Mouse (Mus musculus) Muller cell, postnatal 12 days (primary cell): ENCODE measurements around the gene Man1b1.
A peak's percentile ranks its signal among the peaks of the same experiment; 100 is the strongest.

Experiments
- DNase-seq: peaks from one replicate; pipeline ENCODE4 v3.0.0-alpha.2; 2015; ENCODE audit errors: inconsistent ontology term

The Man1b1 gene

GRCm38 (mm10) chr2:25305587-25306359 is 26.4 kb upstream of the Man1b1 start:
- no peak for DNase-seq

- no peak for DNase-seq
These were observed 22.0 kb upstream of the Man1b1 start for GRCm38 (mm10) chr2:25310180-25310579.

GRCm38 (mm10) chr2:25310969-25311368 is 21.2 kb upstream of the Man1b1 start:
- no peak for DNase-seq

DNA sequence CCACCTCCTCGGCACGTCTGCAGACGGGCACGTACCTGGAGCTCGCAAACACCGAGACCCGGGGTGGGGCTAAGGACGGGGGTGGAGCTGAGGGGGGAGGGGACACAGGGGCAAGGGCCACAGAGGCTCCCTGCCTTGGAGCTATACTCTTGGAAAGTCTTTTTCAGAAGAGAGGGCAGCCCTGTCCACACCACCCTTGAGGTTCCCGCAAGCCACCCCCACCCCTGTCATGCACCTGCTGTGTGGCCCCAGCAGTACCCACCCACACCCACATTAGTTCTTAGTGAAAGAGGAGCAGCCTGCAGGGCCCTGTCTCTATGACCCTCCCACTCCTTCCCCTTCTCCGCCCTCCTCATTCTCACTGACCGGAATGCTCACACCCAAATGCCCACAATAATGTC is 20.6 kb upstream of the Man1b1 start:
- no peak for DNase-seq

GRCm38 (mm10) chr2:25318119-25318966 is 13.8 kb upstream of the Man1b1 start:
- DNase-seq, result no peak

DNA sequence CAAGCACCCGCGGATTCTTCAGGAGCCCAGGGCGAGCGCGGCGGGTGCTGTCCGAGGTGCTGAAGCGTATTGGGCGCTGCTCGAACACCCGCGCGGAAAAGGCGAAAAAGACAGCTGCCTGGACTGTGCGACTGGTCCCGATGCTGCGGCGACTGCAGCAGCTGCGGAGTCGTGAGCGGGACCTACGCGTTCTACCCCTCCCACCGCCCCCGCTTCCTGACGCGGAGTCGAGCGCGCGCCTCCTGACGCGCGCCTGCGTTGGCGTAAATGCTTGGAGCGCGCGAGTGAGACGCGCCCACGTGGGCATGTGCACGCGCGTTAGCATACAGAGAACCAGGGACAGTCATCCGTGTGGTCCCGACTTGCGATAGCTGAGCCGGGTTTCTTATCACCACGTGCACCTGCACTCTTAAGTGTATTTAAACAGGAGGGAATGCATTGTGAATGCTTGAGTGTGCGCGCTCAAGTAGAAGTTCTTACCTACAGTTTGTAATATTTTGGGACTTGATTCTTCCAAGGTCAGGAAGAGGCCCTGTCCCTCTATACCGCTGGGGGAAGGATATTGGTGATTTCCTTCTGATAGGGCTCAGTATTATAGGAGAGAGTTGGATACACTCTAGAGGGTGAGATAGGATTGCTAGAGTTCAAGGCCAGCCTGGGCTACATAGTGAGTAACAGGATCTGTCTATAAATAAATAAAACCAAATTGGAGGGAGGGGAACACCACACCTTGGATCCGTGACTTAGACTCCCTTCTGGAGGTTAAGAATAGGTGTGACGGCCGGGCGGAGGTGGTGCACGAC is 13.0 kb upstream of the Man1b1 start, which contains the start of gene Grin1:
Gene Grin1, minus strand, starts transcription at position 217 of the 803 bp plus-strand sequence.
- peak; percentile 77 for DNase-seq

- DNase-seq, result no peak
These were observed 12.1 kb upstream of the Man1b1 start for GRCm38 (mm10) chr2:25320084-25320483.

GRCm38 (mm10) chr2:25326036-25326435 is 6.1 kb upstream of the Man1b1 start:
- DNase-seq, result no peak

DNA sequence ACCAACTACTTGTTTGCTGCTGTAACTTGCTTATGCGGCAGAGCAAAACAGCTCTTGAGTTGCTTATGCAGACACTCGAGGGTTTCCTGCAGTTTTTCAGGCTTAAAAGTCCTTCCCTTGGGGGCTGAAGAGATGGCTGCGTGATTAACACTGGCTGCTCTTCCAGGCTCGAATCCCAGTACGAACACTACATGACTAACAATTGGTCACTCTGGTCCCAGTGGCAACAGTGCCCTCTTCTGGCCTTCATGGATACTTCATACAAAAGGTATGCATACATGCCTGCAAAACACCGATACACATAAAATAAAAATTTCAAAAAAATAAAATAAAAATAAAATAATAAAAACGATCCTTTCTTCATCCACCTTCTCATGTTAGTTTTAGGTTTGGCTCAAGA is 3.7 kb upstream of the Man1b1 start:
- DNase-seq, result peak; percentile 6

DNA sequence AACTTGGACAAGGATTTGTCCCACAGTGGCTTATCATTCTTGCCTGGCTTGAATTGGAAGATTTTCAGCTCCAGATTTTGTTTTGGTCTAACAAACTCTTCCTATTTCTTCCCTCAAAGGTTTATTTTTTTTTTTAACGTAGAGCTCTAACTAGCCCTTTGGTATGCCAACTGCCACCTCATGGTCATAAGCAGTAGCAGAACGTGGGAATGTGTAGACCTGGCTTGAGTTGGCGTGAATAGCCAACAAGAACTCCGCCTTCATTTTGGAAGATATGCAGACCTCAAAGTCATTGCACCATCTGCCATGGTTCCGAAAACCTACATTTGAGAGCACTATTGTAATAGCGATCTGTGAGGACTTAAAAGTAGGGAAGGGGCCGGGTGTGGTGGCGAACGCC is 668 bp upstream of the Man1b1 start:
- DNase-seq, result no peak

- no peak for DNase-seq
These were observed 1.4 kb downstream of the Man1b1 start for GRCm38 (mm10) chr2:25333569-25333968.

- no peak for DNase-seq
These were observed 6.2 kb downstream of the Man1b1 start for GRCm38 (mm10) chr2:25338303-25338702.

- no peak for DNase-seq
These were observed 16.0 kb downstream of the Man1b1 start for GRCm38 (mm10) chr2:25348162-25348561.

DNA sequence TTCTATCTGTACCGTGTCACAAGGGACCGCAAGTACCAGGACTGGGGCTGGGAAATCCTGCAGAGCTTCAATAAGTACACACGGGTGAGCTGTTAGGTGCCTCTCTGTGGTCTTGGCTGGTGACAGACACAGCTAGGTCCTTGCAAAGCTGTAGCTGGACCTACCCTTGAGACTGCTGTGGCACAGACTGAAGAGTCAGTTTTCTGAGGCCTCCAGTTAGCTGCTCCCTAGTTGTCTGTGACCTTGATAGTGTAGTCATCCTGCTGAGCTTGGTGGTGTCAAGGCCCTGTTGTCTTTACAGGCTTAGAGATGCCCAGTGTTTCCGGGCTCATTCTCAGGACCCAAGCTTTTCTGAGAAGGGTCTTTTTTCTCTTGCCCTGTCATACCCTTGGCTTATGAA is 17.4 kb downstream of the Man1b1 start:
- DNase-seq, result no peak

GRCm38 (mm10) chr2:25350701-25351100 is 18.6 kb downstream of the Man1b1 start:
- DNase-seq, result no peak

- DNase-seq, result no peak
These were observed 22.1 kb downstream of the Man1b1 start for GRCm38 (mm10) chr2:25354211-25354610.

DNA sequence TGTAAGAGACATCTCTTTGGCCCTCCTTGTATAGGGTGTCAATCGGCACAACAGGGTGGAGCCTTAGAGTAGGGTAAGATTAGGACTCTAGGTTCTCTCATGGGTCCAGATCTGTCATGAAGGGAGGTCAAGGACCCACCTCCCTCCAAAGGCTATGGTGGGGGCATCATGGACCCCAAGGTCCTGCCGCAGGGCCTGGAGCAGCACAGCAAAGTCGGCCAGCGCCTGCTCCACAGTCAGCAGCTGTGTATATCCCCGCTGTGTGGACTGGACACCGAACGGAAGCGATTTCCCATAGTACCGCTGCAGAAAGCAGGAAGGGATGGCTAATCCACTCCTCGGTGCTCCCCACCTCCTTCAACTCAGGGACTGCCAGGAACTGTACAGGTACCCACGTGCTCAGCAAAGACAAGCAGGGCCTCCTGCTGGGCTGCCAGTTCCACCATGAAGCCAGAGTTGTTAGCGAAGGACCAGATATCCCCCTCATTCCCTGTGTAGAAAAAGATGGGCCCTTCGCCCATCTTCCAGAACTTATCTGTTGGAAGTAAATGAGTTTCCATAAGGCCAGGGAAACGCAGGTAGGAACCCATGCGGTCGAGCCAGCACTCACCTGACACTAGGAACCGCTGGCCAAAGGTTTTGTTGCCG is 23.4 kb downstream of the Man1b1 start:
- no peak for DNase-seq

GRCm38 (mm10) chr2:25356208-25357079 is 24.3 kb downstream of the Man1b1 start, which contains the start of gene Dpp7:
Dpp7 (minus strand) TSS chr2:25356359.
- peak; percentile 81 for DNase-seq

- no peak for DNase-seq
These were observed 27.7 kb downstream of the Man1b1 start for GRCm38 (mm10) chr2:25359848-25360247.

- peak; percentile 57 for DNase-seq
These were observed 31.5 kb downstream of the Man1b1 start for GRCm38 (mm10) chr2:25363478-25364178.
